Mouse (Mus musculus): ENCODE measurements at regions not wholly inside any gene's neighbourhood (a gene's known extent, or its start where the extent isn't known, plus 50 kb on each side); places are given as distances from the start of the nearest gene placed in this dataset.

GRCm38 (mm10) chr16:71197523-71197922, 883.8 kb downstream of the Gbe1 start:
- no peak for DNase-seq

GRCm38 (mm10) chr16:71208806-71209205, 895.1 kb downstream of the Gbe1 start:
- DNase-seq: no peak

GRCm38 (mm10) chr16:71224469-71224868, 910.7 kb downstream of the Gbe1 start:
- DNase-seq: no peak

- DNase-seq: no peak
Measured at GRCm38 (mm10) chr16:71230104-71230653, 916.4 kb downstream of the Gbe1 start.

GRCm38 (mm10) chr16:71243065-71243464, 929.3 kb downstream of the Gbe1 start:
- no peak for DNase-seq

- DNase-seq: no peak
Measured at GRCm38 (mm10) chr16:71243480-71243879, 929.7 kb downstream of the Gbe1 start.

GRCm38 (mm10) chr16:71247516-71248139, 933.9 kb downstream of the Gbe1 start:
- peak; percentile 57 for DNase-seq

- DNase-seq: no peak
Measured at GRCm38 (mm10) chr16:71255740-71256139, 942.0 kb downstream of the Gbe1 start.

GRCm38 (mm10) chr16:71256175-71256574, 942.4 kb downstream of the Gbe1 start:
- DNase-seq: no peak

- DNase-seq: no peak
Measured at GRCm38 (mm10) chr16:71267191-71267590, 953.4 kb downstream of the Gbe1 start.
